Mouse (Mus musculus): ENCODE measurements around the gene Togaram2. TPM values are rescaled to one million over a fixed set of nuclear protein-coding genes. Genes with fewer than 3 reads are reported as not detected.

Togaram2 gene
- total RNA-seq, 2 experiments from 2014 or later = 1.6 to 2.4 TPM

- DNase-seq (ENCODE audit: low spot score in 2 of 2) = no peak
Observed at GRCm38 (mm10) chr17:71681666-71682065, 8.6 kb downstream of the Togaram2 start.

GRCm38 (mm10) chr17:71682379-71682778, 9.3 kb downstream of the Togaram2 start:
- no peak for DNase-seq (ENCODE audit: low spot score in 2 of 2)

GRCm38 (mm10) chr17:71683281-71683680, 10.2 kb downstream of the Togaram2 start:
- DNase-seq (ENCODE audit: low spot score in 2 of 2) = no peak

GRCm38 (mm10) chr17:71684103-71684608, 11.1 kb downstream of the Togaram2 start:
- no peak for DNase-seq (ENCODE audit: low spot score in 2 of 2)

- DNase-seq (ENCODE audit: low spot score in 2 of 2) = no peak
Observed at GRCm38 (mm10) chr17:71687436-71687835, 14.4 kb downstream of the Togaram2 start.

- DNase-seq (ENCODE audit: low spot score in 2 of 2) = no peak
Observed at GRCm38 (mm10) chr17:71689903-71690302, 16.8 kb downstream of the Togaram2 start.

- DNase-seq (ENCODE audit: low spot score in 2 of 2) = peak in 1 of 2 experiments; percentile 46
Observed at GRCm38 (mm10) chr17:71691361-71691875, 18.4 kb downstream of the Togaram2 start.

GRCm38 (mm10) chr17:71693313-71693712, 20.3 kb downstream of the Togaram2 start:
- peak in 1 of 2 experiments; percentile 50 for DNase-seq (ENCODE audit: low spot score in 2 of 2)

- no peak for DNase-seq (ENCODE audit: low spot score in 2 of 2)
Observed at GRCm38 (mm10) chr17:71693780-71694179, 20.7 kb downstream of the Togaram2 start.

- DNase-seq (ENCODE audit: low spot score in 2 of 2) = no peak
Observed at GRCm38 (mm10) chr17:71695151-71695550, 22.1 kb downstream of the Togaram2 start.

GRCm38 (mm10) chr17:71695716-71696315, 22.8 kb downstream of the Togaram2 start:
- no peak for DNase-seq (ENCODE audit: low spot score in 2 of 2)

- DNase-seq (ENCODE audit: low spot score in 2 of 2) = no peak
Observed at GRCm38 (mm10) chr17:71696396-71696795, 23.3 kb downstream of the Togaram2 start.

GRCm38 (mm10) chr17:71697896-71698618, 25.0 kb downstream of the Togaram2 start:
- no peak for DNase-seq (ENCODE audit: low spot score in 2 of 2)

GRCm38 (mm10) chr17:71698619-71698956, 25.5 kb downstream of the Togaram2 start:
- DNase-seq (ENCODE audit: low spot score in 2 of 2) = no peak

GRCm38 (mm10) chr17:71705113-71705512, 32.1 kb downstream of the Togaram2 start:
- no peak for DNase-seq (ENCODE audit: low spot score in 2 of 2)

GRCm38 (mm10) chr17:71705550-71706480, 32.8 kb downstream of the Togaram2 start:
- DNase-seq (ENCODE audit: low spot score in 2 of 2) = no peak

- no peak for DNase-seq (ENCODE audit: low spot score in 2 of 2)
Observed at GRCm38 (mm10) chr17:71707715-71708114, 34.7 kb downstream of the Togaram2 start.

- no peak for DNase-seq (ENCODE audit: low spot score in 2 of 2)
Observed at GRCm38 (mm10) chr17:71712279-71712678, 39.2 kb downstream of the Togaram2 start.

GRCm38 (mm10) chr17:71715034-71715433, 42.0 kb downstream of the Togaram2 start:
- peak in 1 of 2 experiments; percentile 37 for DNase-seq (ENCODE audit: low spot score in 2 of 2)

- no peak for DNase-seq (ENCODE audit: low spot score in 2 of 2)
Observed at GRCm38 (mm10) chr17:71717881-71718625, 45.0 kb downstream of the Togaram2 start.

- DNase-seq (ENCODE audit: low spot score in 2 of 2) = no peak
Observed at GRCm38 (mm10) chr17:71720434-71720833, 47.4 kb downstream of the Togaram2 start.

Measured in layer of hippocampus, postnatal 10 days (tissue).